Mouse (Mus musculus): ENCODE results near the gene Igf1r. TPM values are rescaled to one million over a fixed set of nuclear protein-coding genes. Genes with fewer than 3 reads are reported as not detected.

Igf1r gene
- polyA plus RNA-seq, 1 experiment from 2014 or later: 16.1 TPM

- WGBS: 44% methylated on average over 4 of the region's 4 CpGs
- no peak for ATAC-seq (ENCODE audit: insufficient read depth, low FRiP score, low read depth)
- H3K9me3 ChIP-seq: no peaks in the 10 kb centered on the region
- H3K4me2 ChIP-seq: no peak overlapping the region
- no peaks in the 10 kb centered on the region for H3K27me3 ChIP-seq (replicated peaks)
- H3K36me3 ChIP-seq: no peaks in the 10 kb centered on the region
- H3K4me1 ChIP-seq: peaks cover 3% of the 10 kb centered on the region; the same call in 1 of the 2 replicates
- H3K27ac ChIP-seq: no peak overlapping the region
- no peak overlapping the region for H3K9ac ChIP-seq
- no peak overlapping the region for H3K4me3 ChIP-seq (replicated peaks)
Observed at GRCm38 (mm10) chr7:68028167-68028566, 75.5 kb downstream of the Igf1r start.

DNA sequence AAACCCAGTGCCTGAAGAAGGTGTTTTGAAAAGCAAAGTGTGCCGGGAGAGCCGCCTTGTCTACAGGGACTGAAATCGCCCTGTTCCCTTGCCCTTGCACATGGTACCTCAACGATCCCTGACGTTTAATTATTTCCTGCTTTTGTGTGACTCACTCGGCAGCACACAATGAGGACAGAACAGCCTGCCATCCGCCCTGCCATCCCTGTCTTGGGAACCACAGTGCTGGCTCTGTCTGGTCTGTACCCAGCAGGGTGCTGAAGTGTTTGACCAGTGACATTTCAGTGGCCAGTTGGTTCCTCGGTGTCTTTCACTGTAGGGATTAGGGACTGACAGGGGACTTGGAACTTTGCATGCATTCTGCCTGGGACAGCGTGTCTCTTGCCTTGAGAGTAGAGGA is 78.2 kb downstream of the Igf1r start:
- 42% methylated on average over 9 of the region's 9 CpGs for WGBS
- Histone ChIP-seq H3K27me3 (replicated peaks) (no peaks in the 10 kb centered on the region), H3K4me1 (peaks cover 3% of the 10 kb centered on the region; the same call in 1 of the 2 replicates), H3K27ac (no peak overlapping the region), H3K4me2 (0 out of 2 replicates have a peak overlapping the region, but pooled peaks have one; percentile 13), H3K4me3 (replicated peaks) (no peak overlapping the region), H3K36me3 (no peaks in the 10 kb centered on the region), H3K9me3 (no peaks in the 10 kb centered on the region), H3K9ac (no peak overlapping the region)
- no peak for ATAC-seq (ENCODE audit: insufficient read depth, low FRiP score, low read depth)

- no peak overlapping the region for H3K9ac ChIP-seq
- ATAC-seq (ENCODE audit: insufficient read depth, low FRiP score, low read depth): no peak
- H3K27me3 ChIP-seq (replicated peaks): no peaks in the 10 kb centered on the region
- no peak overlapping the region for H3K4me3 ChIP-seq (replicated peaks)
- WGBS: 74% methylated on average over 4 of the region's 4 CpGs
- H3K4me2 ChIP-seq: no peak overlapping the region
- no peaks in the 10 kb centered on the region for H3K36me3 ChIP-seq
- H3K27ac ChIP-seq: no peak overlapping the region
- no peaks in the 10 kb centered on the region for H3K4me1 ChIP-seq
- no peaks in the 10 kb centered on the region for H3K9me3 ChIP-seq
Observed at GRCm38 (mm10) chr7:68036527-68036926, 83.9 kb downstream of the Igf1r start.

DNA sequence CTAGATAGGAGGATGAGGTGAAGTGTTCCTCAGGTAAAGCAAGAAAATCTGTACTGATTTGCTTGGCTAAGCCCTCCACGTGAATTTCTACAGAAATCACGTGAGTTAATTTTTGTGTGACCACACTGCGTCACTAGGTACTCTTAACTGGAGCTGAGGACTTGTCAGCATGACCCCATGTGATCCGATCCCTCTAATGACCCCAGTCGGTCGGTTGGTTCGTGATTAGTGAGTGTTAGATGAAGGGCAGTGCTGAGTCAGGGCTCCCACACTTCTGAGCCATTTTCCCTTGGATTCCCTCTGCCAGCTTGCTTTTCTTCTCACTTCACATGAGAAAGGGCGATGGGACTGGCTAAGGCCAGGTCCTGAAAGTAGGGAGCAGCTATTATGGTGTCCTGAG is 86.2 kb downstream of the Igf1r start:
- no peaks in the 10 kb centered on the region for H3K27me3 ChIP-seq (replicated peaks)
- no peaks in the 10 kb centered on the region for H3K9me3 ChIP-seq
- no peak overlapping the region for H3K4me2 ChIP-seq
- H3K9ac ChIP-seq: no peak overlapping the region
- no peaks in the 10 kb centered on the region for H3K36me3 ChIP-seq
- no peak overlapping the region for H3K4me3 ChIP-seq (replicated peaks)
- no peaks in the 10 kb centered on the region for H3K4me1 ChIP-seq
- no peak for ATAC-seq (ENCODE audit: insufficient read depth, low FRiP score, low read depth)
- H3K27ac ChIP-seq: no peak overlapping the region
- WGBS: 70% methylated on average over 8 of the region's 8 CpGs

DNA sequence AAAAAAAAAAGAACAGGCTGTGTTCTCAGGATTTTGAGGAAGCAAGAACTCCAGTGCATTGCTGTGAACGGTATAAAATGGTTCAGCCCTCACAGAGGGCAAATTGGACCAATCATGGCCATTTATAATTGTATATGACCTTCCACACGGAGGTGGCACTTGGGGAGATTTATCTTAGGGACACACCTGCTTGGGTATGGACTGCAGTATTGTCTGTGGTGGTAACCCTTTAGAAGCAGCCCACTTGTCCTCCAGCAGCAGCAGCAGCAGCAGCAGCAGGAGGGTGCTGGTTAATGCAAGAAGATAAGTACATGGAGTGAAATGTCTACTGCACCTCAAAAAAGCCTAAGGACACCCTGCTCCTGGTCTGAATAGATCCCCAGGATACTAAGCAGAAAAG is 86.9 kb downstream of the Igf1r start:
- Histone ChIP-seq H3K9ac (no peak overlapping the region), H3K27ac (no peak overlapping the region), H3K9me3 (no peaks in the 10 kb centered on the region), H3K4me2 (no peak overlapping the region), H3K27me3 (replicated peaks) (no peaks in the 10 kb centered on the region), H3K4me1 (no peaks in the 10 kb centered on the region), H3K36me3 (no peaks in the 10 kb centered on the region), H3K4me3 (replicated peaks) (no peak overlapping the region)
- 54% methylated on average over 2 of the region's 2 CpGs for WGBS
- ATAC-seq (ENCODE audit: insufficient read depth, low FRiP score, low read depth): no peak

GRCm38 (mm10) chr7:68044621-68045020 is 92.0 kb downstream of the Igf1r start:
- no peak for ATAC-seq (ENCODE audit: insufficient read depth, low FRiP score, low read depth)
- H3K27me3 ChIP-seq (replicated peaks): no peaks in the 10 kb centered on the region

DNA sequence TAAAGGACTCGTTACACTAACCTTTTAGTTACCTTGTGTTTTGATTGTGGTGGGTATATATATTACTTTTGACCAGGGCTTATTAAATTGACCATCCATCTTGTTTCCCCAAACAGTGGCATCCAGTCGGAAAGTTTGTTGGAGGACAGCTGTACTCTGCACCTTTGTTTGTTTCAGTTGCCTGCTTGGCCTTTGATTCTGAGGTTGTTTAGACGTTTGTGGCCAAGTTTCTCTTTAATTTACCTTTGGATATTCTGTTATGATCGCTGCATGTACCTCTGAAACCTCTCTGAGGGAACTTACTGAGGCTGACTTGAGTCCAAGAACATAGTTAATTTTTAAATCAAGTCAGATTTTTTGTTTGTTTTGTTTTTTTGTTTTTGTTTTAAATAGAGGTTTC is 94.5 kb downstream of the Igf1r start:
- Histone ChIP-seq H3K27ac (no peak overlapping the region), H3K9ac (no peak overlapping the region), H3K4me2 (no peak overlapping the region), H3K9me3 (no peaks in the 10 kb centered on the region), H3K4me1 (no peaks in the 10 kb centered on the region), H3K27me3 (replicated peaks) (no peaks in the 10 kb centered on the region), H3K36me3 (no peaks in the 10 kb centered on the region), H3K4me3 (replicated peaks) (no peak overlapping the region)
- 59% methylated on average over 4 of the region's 4 CpGs for WGBS
- ATAC-seq (ENCODE audit: insufficient read depth, low FRiP score, low read depth): no peak

More at GRCm38 (mm10) chr7:68044621-68045020, 92.0 kb downstream of the Igf1r start:
- no peak overlapping the region for H3K4me3 ChIP-seq (replicated peaks)
- no peak overlapping the region for H3K9ac ChIP-seq
- H3K9me3 ChIP-seq: no peaks in the 10 kb centered on the region
- no peaks in the 10 kb centered on the region for H3K36me3 ChIP-seq
- no peak overlapping the region for H3K27ac ChIP-seq
- H3K4me1 ChIP-seq: no peaks in the 10 kb centered on the region
- H3K4me2 ChIP-seq: no peak overlapping the region
- 69% methylated on average over 4 of the region's 4 CpGs for WGBS

DNA sequence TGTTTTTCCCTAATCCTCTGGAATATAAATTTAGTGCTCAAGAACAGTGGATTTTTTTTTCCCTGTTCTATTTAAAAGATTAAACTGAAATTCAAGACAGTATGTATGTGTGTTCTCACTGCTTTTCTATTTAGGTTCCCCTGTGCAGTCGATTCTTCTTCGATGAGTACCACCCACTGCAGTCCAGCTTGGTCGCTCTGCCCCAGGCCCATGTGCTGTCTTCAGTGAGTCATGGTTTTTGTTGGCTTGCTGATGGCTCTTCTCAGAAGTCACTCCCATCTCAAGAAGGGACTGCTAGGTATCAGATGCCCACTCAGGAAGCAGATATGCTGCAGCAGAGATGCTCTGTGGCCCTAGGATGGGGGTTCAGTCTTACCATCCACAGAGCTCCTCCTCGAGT is 95.9 kb downstream of the Igf1r start:
- WGBS: 78% methylated on average over 4 of the region's 4 CpGs
- no peak for ATAC-seq (ENCODE audit: insufficient read depth, low FRiP score, low read depth)
- Histone ChIP-seq H3K4me2 (no peak overlapping the region), H3K9me3 (no peaks in the 10 kb centered on the region), H3K9ac (no peak overlapping the region), H3K4me1 (no peaks in the 10 kb centered on the region), H3K4me3 (replicated peaks) (no peak overlapping the region), H3K27ac (no peak overlapping the region), H3K27me3 (replicated peaks) (no peaks in the 10 kb centered on the region), H3K36me3 (no peaks in the 10 kb centered on the region)

- no peaks in the 10 kb centered on the region for H3K9me3 ChIP-seq
- no peak overlapping the region for H3K27ac ChIP-seq
- 77% methylated on average over 7 of the region's 7 CpGs for whole genome bisulfite sequencing
- no peaks in the 10 kb centered on the region for H3K36me3 ChIP-seq
- H3K4me2 ChIP-seq: no peak overlapping the region
- H3K4me3 ChIP-seq (replicated peaks): no peak overlapping the region
- no peak overlapping the region for H3K9ac ChIP-seq
- no peaks in the 10 kb centered on the region for H3K27me3 ChIP-seq (replicated peaks)
- ATAC-seq (ENCODE audit: insufficient read depth, low FRiP score, low read depth): no peak
- H3K4me1 ChIP-seq: peaks cover 1% of the 10 kb centered on the region; the same call in 1 of the 2 replicates
Observed at GRCm38 (mm10) chr7:68049048-68049447, 96.4 kb downstream of the Igf1r start.

- H3K4me3 ChIP-seq (replicated peaks): no peak overlapping the region
- no peaks in the 10 kb centered on the region for H3K9me3 ChIP-seq
- H3K9ac ChIP-seq: no peak overlapping the region
- peaks cover 8% of the 10 kb centered on the region for H3K4me1 ChIP-seq
- no peak for ATAC-seq (ENCODE audit: insufficient read depth, low FRiP score, low read depth)
- no peaks in the 10 kb centered on the region for H3K27me3 ChIP-seq (replicated peaks)
- H3K27ac ChIP-seq: no peak overlapping the region
- no peak overlapping the region for H3K4me2 ChIP-seq
- 73% methylated on average over 10 of the region's 10 CpGs for WGBS
- no peaks in the 10 kb centered on the region for H3K36me3 ChIP-seq
Observed at GRCm38 (mm10) chr7:68053002-68053624, 100.5 kb downstream of the Igf1r start.

GRCm38 (mm10) chr7:68054498-68054897 is 101.9 kb downstream of the Igf1r start:
- Histone ChIP-seq H3K9ac (no peak overlapping the region), H3K4me3 (replicated peaks) (no peak overlapping the region), H3K27ac (no peak overlapping the region), H3K4me2 (no peak overlapping the region), H3K9me3 (no peaks in the 10 kb centered on the region), H3K27me3 (replicated peaks) (no peaks in the 10 kb centered on the region), H3K4me1 (peaks cover 8% of the 10 kb centered on the region), H3K36me3 (no peaks in the 10 kb centered on the region)
- WGBS: 30% methylated on average over 2 of the region's 2 CpGs
- ATAC-seq (ENCODE audit: insufficient read depth, low FRiP score, low read depth): no peak

DNA sequence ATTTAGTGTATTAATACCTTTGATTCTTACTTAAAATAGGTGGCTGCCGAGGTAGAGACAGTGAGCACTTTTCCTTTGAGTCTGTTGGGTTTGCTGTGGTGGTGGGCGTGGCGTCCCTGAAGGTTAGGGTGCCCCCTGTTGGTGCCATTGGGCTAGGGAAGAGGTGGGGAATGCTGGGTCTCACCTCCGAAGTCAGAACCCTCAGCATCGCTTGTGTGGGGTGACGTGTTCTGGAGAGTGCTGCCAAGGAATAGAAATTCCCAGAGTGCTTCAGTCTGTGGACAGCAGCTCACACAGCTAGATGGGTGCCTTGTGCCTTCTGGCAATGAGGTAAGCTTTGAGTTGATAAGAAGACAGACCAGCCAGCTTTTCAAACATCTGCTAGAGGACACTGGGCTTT is 102.3 kb downstream of the Igf1r start:
- H3K4me1 ChIP-seq: peaks cover 8% of the 10 kb centered on the region
- no peaks in the 10 kb centered on the region for H3K27me3 ChIP-seq (replicated peaks)
- no peak overlapping the region for H3K9ac ChIP-seq
- no peak for ATAC-seq (ENCODE audit: insufficient read depth, low FRiP score, low read depth)
- H3K4me3 ChIP-seq (replicated peaks): no peak overlapping the region
- H3K4me2 ChIP-seq: no peak overlapping the region
- H3K27ac ChIP-seq: no peak overlapping the region
- H3K36me3 ChIP-seq: no peaks in the 10 kb centered on the region
- WGBS: 75% methylated on average over 6 of the region's 6 CpGs
- no peaks in the 10 kb centered on the region for H3K9me3 ChIP-seq

DNA sequence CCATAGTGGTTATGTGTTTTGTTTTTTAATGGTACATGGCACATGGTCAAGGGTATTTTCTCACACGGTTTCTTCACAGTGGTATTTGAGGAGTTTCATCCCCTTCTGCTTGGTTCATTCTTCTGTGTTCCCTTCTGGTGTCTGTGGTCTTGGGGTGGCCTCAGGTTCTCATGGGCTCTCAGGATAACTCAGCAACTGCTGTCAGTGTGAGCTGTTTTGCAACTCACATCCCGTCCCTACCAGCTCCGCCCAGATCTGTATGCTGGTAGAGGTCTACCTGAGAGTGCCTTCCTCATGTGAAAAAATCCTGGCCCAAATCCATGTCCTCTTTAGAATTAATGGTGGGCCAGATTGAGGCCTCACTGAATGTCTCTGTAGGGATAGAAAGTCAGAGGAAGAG is 104.4 kb downstream of the Igf1r start:
- Histone ChIP-seq H3K9me3 (no peaks in the 10 kb centered on the region), H3K4me2 (no peak overlapping the region), H3K27ac (no peak overlapping the region), H3K4me1 (peaks cover 20% of the 10 kb centered on the region), H3K36me3 (no peaks in the 10 kb centered on the region), H3K27me3 (replicated peaks) (no peaks in the 10 kb centered on the region), H3K9ac (no peak overlapping the region), H3K4me3 (replicated peaks) (no peak overlapping the region)
- no peak for ATAC-seq (ENCODE audit: insufficient read depth, low FRiP score, low read depth)
- 82% methylated on average over 3 of the region's 3 CpGs for WGBS

All from stomach, embryonic 15.5 days (tissue).